Mouse (Mus musculus) olfactory bulb, adult 2 months (tissue): ENCODE measurements at regions not wholly inside any gene's neighbourhood (a gene's known extent, or its start where the extent isn't known, plus 50 kb on each side); places are given as distances from the start of the nearest gene placed in this dataset.

Experiments used
- CTCF ChIP-seq: fragments of 200-500 bp; IDR thresholded peaks from 2 replicates; pipeline ENCODE4 v1.5.1; 2012; ENCODE audit warnings: low read depth, mild to moderate bottlenecking, low read length, moderate library complexity; ENCODE audit not compliant: insufficient read depth
- POLR2A ChIP-seq: fragments of 200-500 bp; IDR thresholded peaks from 2 replicates; pipeline ENCODE4 v1.6.1; 2012; ENCODE audit warnings: mild to moderate bottlenecking, low read depth, low read length, moderate library complexity; ENCODE audit not compliant: insufficient read depth

DNA sequence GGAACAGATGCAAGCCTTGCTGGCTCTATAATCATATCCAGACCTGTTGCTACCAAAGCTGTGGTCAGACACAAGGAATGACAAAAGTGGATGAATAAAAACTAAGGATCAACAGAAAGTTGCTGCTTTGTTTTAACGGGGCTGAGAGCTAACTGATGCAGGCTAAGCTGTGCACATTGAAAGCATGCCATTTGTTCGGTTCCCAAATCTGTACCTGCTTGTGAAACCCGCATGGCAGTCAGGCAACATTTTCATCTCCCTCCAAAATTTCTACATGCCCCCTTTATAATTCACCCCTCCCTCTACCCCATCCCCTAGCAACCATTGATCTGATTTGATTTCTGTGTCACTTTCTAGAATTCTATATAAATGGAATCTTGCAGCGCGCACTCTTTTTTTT lies 272.3 kb downstream of the Tox3 start:
- TF ChIP-seq POLR2A (no peak), CTCF (no peak)
